9 mouse cellular contexts compared by ENCODE assay signal in the genomic region with DNA sequence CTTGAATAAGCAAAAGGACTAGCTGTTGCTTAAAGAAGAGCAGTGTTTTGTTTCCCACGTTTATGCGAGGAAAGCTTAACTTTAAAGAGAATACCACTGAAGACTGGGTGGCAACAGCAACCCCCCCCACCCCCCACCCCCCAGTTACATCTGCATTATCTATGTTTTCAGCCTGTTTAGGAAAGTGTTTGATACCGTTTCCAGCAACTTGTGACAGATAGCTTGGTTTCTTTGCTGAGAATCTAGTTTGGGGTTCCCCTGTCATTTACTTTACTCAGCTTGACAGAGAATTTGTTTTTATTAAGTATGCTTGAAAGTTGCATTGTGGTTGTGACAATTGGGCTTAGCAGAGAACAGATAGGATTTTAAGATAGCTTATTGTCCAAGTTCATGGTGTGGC. TPM values are rescaled to one million over a fixed set of nuclear protein-coding genes. Genes with fewer than 3 reads are reported as not detected.
DNase-seq lines count a peak whose midpoint lies in the region; ATAC-seq and TF ChIP-seq lines count a peak whose summit lies in the region.
"Had no signal": no experiment of that assay in that cellular context is flagged by ENCODE, and none has a peak within 500 bp of the region (broad histone marks: within the 10 kb centered on the region; RNA-seq: fewer than 3 reads in every experiment).

No protein-coding gene starts in this region.

- DNase-seq in heart, postnatal 36 days = no peak
- DNase-seq in G1E (ENCODE audit: low spot score) = peak; percentile 8
- DNase-seq in hindbrain, embryonic 14.5 days (ENCODE audit: low spot score) = no peak
- peak; percentile 64 for DNase-seq in midbrain, embryonic 11.5 days (ENCODE audit: low spot score, missing footprints)
- DNase-seq in thymus, postnatal 4 days = no peak
- DNase-seq in urinary bladder, postnatal 10 days (ENCODE audit: low spot score) = no peak
- DNase-seq in cerebellum, adult 8-10 months = no peak

- intact Hi-C loops in heart, postnatal 36 days (cut with DNase I) = loop anchor here (10.0 kb wide), 2 partner anchors 832 to 942 kb away; no protein-coding TSS in a partner anchor

- H3K27me3 ChIP-seq in heart, embryonic 13.5 days (replicated peaks) = no peaks in the 10 kb centered on the region
- no peaks in the 10 kb centered on the region for H3K27me3 ChIP-seq in G1E (ENCODE audit: insufficient read depth, low read length)
- H3K27me3 ChIP-seq in hindbrain, embryonic 14.5 days (ENCODE audit: control insufficient read depth, insufficient read depth, low read length) = no peaks in the 10 kb centered on the region
- no peaks in the 10 kb centered on the region for H3K27me3 ChIP-seq in midbrain, embryonic 11.5 days (ENCODE audit: control insufficient read depth, insufficient read depth, low read length)

- peak overlapping the region; percentile 98 for H3K27ac ChIP-seq in heart, embryonic 13.5 days (replicated peaks)
- no peak overlapping the region for H3K27ac ChIP-seq in hindbrain, embryonic 14.5 days
- no peak overlapping the region for H3K27ac ChIP-seq in midbrain, embryonic 11.5 days (ENCODE audit: low read depth, low read length)

- no peak for ATAC-seq in heart, embryonic 13.5 days (ENCODE audit: extremely low read depth, insufficient number of reproducible peaks, low FRiP score, low TSS enrichment)
- ATAC-seq in G1E (ENCODE audit: extremely low read depth, insufficient number of reproducible peaks, low FRiP score, poor library complexity, severe bottlenecking) = no peak
- no peak for ATAC-seq in hindbrain, embryonic 14.5 days (ENCODE audit: low FRiP score)
- ATAC-seq in midbrain, embryonic 11.5 days (ENCODE audit: low FRiP score) = no peak

- WGBS in heart, embryonic 13.5 days = 2% methylated on average over 3 of the region's 3 CpGs
- WGBS in hindbrain, embryonic 14.5 days = 10% methylated on average over 3 of the region's 3 CpGs
- WGBS in midbrain, embryonic 11.5 days = 9% methylated on average over 3 of the region's 3 CpGs

- peaks cover 35% of the 10 kb centered on the region for H3K4me1 ChIP-seq in heart, embryonic 13.5 days
- H3K4me1 ChIP-seq in G1E (ENCODE audit: insufficient read depth, low read depth, low read length) = peaks cover 37% of the 10 kb centered on the region
- peaks cover 28% of the 10 kb centered on the region for H3K4me1 ChIP-seq in hindbrain, embryonic 14.5 days (replicated peaks; ENCODE audit: control insufficient read depth, insufficient read depth, low read length)
- H3K4me1 ChIP-seq in midbrain, embryonic 11.5 days (ENCODE audit: control insufficient read depth, insufficient read depth, low read length) = peaks cover 16% of the 10 kb centered on the region

- TF ChIP-seq CTCF in G1E (IDR thresholded peaks at IDR 0.05; ENCODE audit: low read depth, low read length) = no peak

- peak overlapping the region; percentile 83 for H3K4me3 ChIP-seq in heart, embryonic 13.5 days
- peak overlapping the region; percentile 96 for H3K4me3 ChIP-seq in G1E (ENCODE audit: low read depth, low read length)
- peak overlapping the region; percentile 82 for H3K4me3 ChIP-seq in hindbrain, embryonic 14.5 days (replicated peaks; ENCODE audit: low read length)
- H3K4me3 ChIP-seq in midbrain, embryonic 11.5 days (ENCODE audit: low read depth, low read length) = peak overlapping the region; percentile 69

- peak overlapping the region; percentile 97 for H3K9ac ChIP-seq in heart, embryonic 13.5 days
- peak overlapping the region; percentile 87 for H3K9ac ChIP-seq in hindbrain, embryonic 14.5 days
- peak overlapping the region; percentile 91 for H3K9ac ChIP-seq in midbrain, embryonic 11.5 days (ENCODE audit: low read length)

- H3K36me3 ChIP-seq in heart, embryonic 13.5 days = peaks cover 14% of the 10 kb centered on the region
- peaks cover 24% of the 10 kb centered on the region for H3K36me3 ChIP-seq in G1E (replicated peaks)
- H3K36me3 ChIP-seq in hindbrain, embryonic 14.5 days (replicated peaks; ENCODE audit: control insufficient read depth, insufficient read depth) = no peaks in the 10 kb centered on the region
- H3K36me3 ChIP-seq in midbrain, embryonic 11.5 days (ENCODE audit: control insufficient read depth, insufficient read depth, low read length) = no peaks in the 10 kb centered on the region

- H3K4me2 ChIP-seq in heart, embryonic 13.5 days = peak overlapping the region; percentile 92
- peak overlapping the region; percentile 93 for H3K4me2 ChIP-seq in hindbrain, embryonic 14.5 days (replicated peaks)
- peak overlapping the region; percentile 79 for H3K4me2 ChIP-seq in midbrain, embryonic 11.5 days

- no peaks in the 10 kb centered on the region for H3K9me3 ChIP-seq in heart, embryonic 13.5 days
- H3K9me3 ChIP-seq in G1E (replicated peaks) = no peaks in the 10 kb centered on the region
- no peaks in the 10 kb centered on the region for H3K9me3 ChIP-seq in hindbrain, embryonic 14.5 days (ENCODE audit: control insufficient read depth, low read length)
- no peaks in the 10 kb centered on the region for H3K9me3 ChIP-seq in midbrain, embryonic 11.5 days (ENCODE audit: control insufficient read depth, low read length)

RNA-seq across cellular contexts. Expression of a gene that starts 1.4 kb away (rescaled TPM):
- polyA plus RNA-seq in heart, embryonic 13.5 days (2015; fragmentation: Nextera tagmentation; extraction: Ambion mirVana) = 41.2 and 42.2 TPM in 2 replicates
- 10 to 100 TPM; 33.5 to 38.0 TPM for total RNA-seq in heart, postnatal 36 days (2021)
- 133 and 144 TPM in 2 replicates for total RNA-seq in G1E (2014; fragmentation: Nextera tagmentation)
- total RNA-seq in G1E (2017) = 108 and 136 TPM in 2 replicates
- polyA plus RNA-seq in G1E (2012) = 23.7 and 36.0 TPM in 2 replicates
- 65.1 and 71.7 TPM in 2 replicates for polyA plus RNA-seq in hindbrain, embryonic 14.5 days (2014; fragmentation: Nextera tagmentation; extraction: Ambion mirVana)
- polyA plus RNA-seq in midbrain, embryonic 11.5 days (2014; fragmentation: Nextera tagmentation; extraction: Ambion mirVana) = 111 and 119 TPM in 2 replicates

RNA-seq across cellular contexts. Expression of a gene that starts 47.6 kb away (rescaled TPM):
- 2.0 and 2.2 TPM in 2 replicates for polyA plus RNA-seq in heart, embryonic 13.5 days (2015; fragmentation: Nextera tagmentation; extraction: Ambion mirVana)
- total RNA-seq in heart, postnatal 36 days (2021) = under 1 TPM; 0.33 to 0.36 TPM
- not detected in 2 replicates for total RNA-seq in G1E (2014; fragmentation: Nextera tagmentation)
- 0.05 TPM in 1 of 2 replicates, not detected in the other for total RNA-seq in G1E (2017)
- not detected in 2 replicates for polyA plus RNA-seq in G1E (2012)
- polyA plus RNA-seq in hindbrain, embryonic 14.5 days (2014; fragmentation: Nextera tagmentation; extraction: Ambion mirVana) = 0.67 and 1.4 TPM in 2 replicates
- 1.4 and 1.8 TPM in 2 replicates for polyA plus RNA-seq in midbrain, embryonic 11.5 days (2014; fragmentation: Nextera tagmentation; extraction: Ambion mirVana)

RNA-seq across cellular contexts. Expression of a gene that starts 47.7 kb away (rescaled TPM):
- not detected in 2 replicates for polyA plus RNA-seq in heart, embryonic 13.5 days (2015; fragmentation: Nextera tagmentation; extraction: Ambion mirVana)
- not detected for total RNA-seq in heart, postnatal 36 days (2021)
- total RNA-seq in G1E (2014; fragmentation: Nextera tagmentation) = not detected in 2 replicates
- total RNA-seq in G1E (2017) = not detected in 2 replicates
- polyA plus RNA-seq in G1E (2012) = not detected in 2 replicates
- not detected in 2 replicates for polyA plus RNA-seq in hindbrain, embryonic 14.5 days (2014; fragmentation: Nextera tagmentation; extraction: Ambion mirVana)
- not detected in 2 replicates for polyA plus RNA-seq in midbrain, embryonic 11.5 days (2014; fragmentation: Nextera tagmentation; extraction: Ambion mirVana)
- total RNA-seq: megakaryocyte progenitor cell, adult 5-6 weeks had no signal

Comparison
In these comparisons a context has a peak if more than half of its experiments do, and no peak if none do; other contexts are left out.
1. DNase-seq: peak in G1E (single experiment) and midbrain, embryonic 11.5 days (single experiment); none in heart, postnatal 36 days (0 of 2), hindbrain, embryonic 14.5 days (single experiment), thymus, postnatal 4 days (single experiment), urinary bladder, postnatal 10 days (single experiment) and cerebellum, adult 8-10 months (single experiment).
2. Peak in every context shown above with its lines, with median percentiles within 50 percentile points of each other: H3K4me2 ChIP-seq, H3K4me3 ChIP-seq and H3K9ac ChIP-seq.